Mouse (Mus musculus) limb, embryonic 10.5 days (tissue): ENCODE results near the gene Naa50. TPM values are rescaled to one million over a fixed set of nuclear protein-coding genes. Genes with fewer than 3 reads are reported as not detected.

Experiments
- DNase-seq: peaks from one replicate; pipeline ENCODE4 v3.0.0-alpha.2; 2017; ENCODE audit warnings: low spot score
- H3K27ac ChIP-seq: fragments of 300-500 bp; sonication (generic); 2 replicates; pipeline ENCODE4 v1.5.1; 2016; ENCODE audit warnings: mild to moderate bottlenecking
- H3K27me3 ChIP-seq: fragments of 300-500 bp; sonication (generic); 2 replicates; pipeline ENCODE4 v1.6.1; 2016; ENCODE audit warnings: low read depth, mild to moderate bottlenecking; ENCODE audit not compliant: poor library complexity, severe bottlenecking
- H3K36me3 ChIP-seq: fragments of 300-500 bp; sonication (generic); 2 replicates; pipeline ENCODE4 v1.6.1; 2016; ENCODE audit warnings: mild to moderate bottlenecking, moderate library complexity
- H3K4me1 ChIP-seq: fragments of 300-500 bp; sonication (generic); 2 replicates; pipeline ENCODE4 v1.6.1; 2016
- H3K4me3 ChIP-seq: fragments of 300-500 bp; sonication (generic); 2 replicates; pipeline ENCODE4 v1.5.1; 2016; ENCODE audit warnings: mild to moderate bottlenecking, moderate library complexity
- H3K9me3 ChIP-seq: fragments of 300-500 bp; sonication (generic); replicated peaks from 2 replicates; pipeline ENCODE4 v1.6.1; 2016; ENCODE audit warnings: mild to moderate bottlenecking
- WGBS: fragments of 180-500 bp; shearing (Covaris S2); methylation state at CpG from one replicate; pipeline ENCODE4 v1.1.7; 2016; 5-methylcytosine and 5-hydroxymethylcytosine counted together
- polyA plus RNA-seq: library from polyadenylated mRNA; unstranded; fragments of >200 nt; fragmentation: Nextera tagmentation; extraction: Ambion mirVana; gene quantifications from 2 replicates; pipeline ENCODE4 v1.2.1, GENCODE M21; 2016

Naa50 gene
- polyA plus RNA-seq: 138 and 141 TPM in 2 replicates

- Histone ChIP-seq H3K27me3 (no peaks in the 10 kb centered on the region), H3K4me1 (peaks cover 20% of the 10 kb centered on the region), H3K36me3 (0 out of 2 replicates have a peak, but pooled peaks cover under 1% of the 10 kb centered on the region), H3K4me3 (peak within 1 kb of the TSS; percentile 94), H3K9me3 (no peaks in the 10 kb centered on the region), H3K27ac (peak within 1 kb of the TSS; percentile 95)
- DNase-seq: peak; percentile 95
- under 1% methylated on average over 65 of the region's 71 CpGs for WGBS
Measured at GRCm38 (mm10) chr16:44139536-44140185, at the start of gene Naa50, which contains the start of gene Atp6v1a. TSS of gene Naa50 (plus strand) at chr16:44139830. TSS of gene Atp6v1a (minus strand) at chr16:44139705.

- no peaks in the 10 kb centered on the region for H3K4me1 ChIP-seq
- 97% methylated on average over 7 of the region's 7 CpGs for WGBS
- H3K27me3 ChIP-seq: no peaks in the 10 kb centered on the region
- H3K27ac ChIP-seq: no peak overlapping the region
- peaks cover 91% of the 10 kb centered on the region for H3K36me3 ChIP-seq
- no peak overlapping the region for H3K4me3 ChIP-seq
- DNase-seq: no peak
- no peaks in the 10 kb centered on the region for H3K9me3 ChIP-seq
Measured at GRCm38 (mm10) chr16:44099377-44099776, 40.3 kb upstream of the Naa50 start.

GRCm38 (mm10) chr16:44101181-44101710 lies 38.4 kb upstream of the Naa50 start:
- DNase-seq: no peak
- WGBS: 89% methylated on average over 12 of the region's 12 CpGs

GRCm38 (mm10) chr16:44102925-44103324 lies 36.7 kb upstream of the Naa50 start:
- no peaks in the 10 kb centered on the region for H3K9me3 ChIP-seq
- no peak for DNase-seq
- no peaks in the 10 kb centered on the region for H3K27me3 ChIP-seq
- peaks cover 79% of the 10 kb centered on the region for H3K36me3 ChIP-seq
- no peak overlapping the region for H3K27ac ChIP-seq
- 91% methylated on average over 2 of the region's 2 CpGs for WGBS
- no peak overlapping the region for H3K4me3 ChIP-seq
- no peaks in the 10 kb centered on the region for H3K4me1 ChIP-seq

More at GRCm38 (mm10) chr16:44101181-44101710, 38.4 kb upstream of the Naa50 start:
- Histone ChIP-seq H3K36me3 (peaks cover 79% of the 10 kb centered on the region), H3K4me3 (no peak overlapping the region), H3K9me3 (no peaks in the 10 kb centered on the region), H3K27me3 (no peaks in the 10 kb centered on the region), H3K27ac (no peak overlapping the region), H3K4me1 (no peaks in the 10 kb centered on the region)

GRCm38 (mm10) chr16:44103806-44104766 lies 35.5 kb upstream of the Naa50 start:
- Histone ChIP-seq H3K9me3 (no peaks in the 10 kb centered on the region), H3K4me1 (no peaks in the 10 kb centered on the region), H3K27me3 (no peaks in the 10 kb centered on the region), H3K27ac (no peak overlapping the region), H3K36me3 (peaks cover 79% of the 10 kb centered on the region), H3K4me3 (no peak overlapping the region)
- 90% methylated on average over 18 of the region's 18 CpGs for WGBS
- no peak for DNase-seq

GRCm38 (mm10) chr16:44105211-44105610 lies 34.4 kb upstream of the Naa50 start:
- 95% methylated on average over 2 of the region's 2 CpGs for WGBS

GRCm38 (mm10) chr16:44109002-44109401 lies 30.6 kb upstream of the Naa50 start:
- DNase-seq: no peak
- no peaks in the 10 kb centered on the region for H3K4me1 ChIP-seq
- H3K27ac ChIP-seq: no peak overlapping the region
- peaks cover 60% of the 10 kb centered on the region for H3K36me3 ChIP-seq
- no peak overlapping the region for H3K4me3 ChIP-seq
- no peaks in the 10 kb centered on the region for H3K27me3 ChIP-seq
- WGBS: 92% methylated on average over 4 of the region's 4 CpGs
- no peaks in the 10 kb centered on the region for H3K9me3 ChIP-seq

More at GRCm38 (mm10) chr16:44105211-44105610, 34.4 kb upstream of the Naa50 start:
- Histone ChIP-seq H3K27me3 (no peaks in the 10 kb centered on the region), H3K9me3 (no peaks in the 10 kb centered on the region), H3K27ac (no peak overlapping the region), H3K4me1 (no peaks in the 10 kb centered on the region), H3K4me3 (no peak overlapping the region), H3K36me3 (peaks cover 75% of the 10 kb centered on the region)
- DNase-seq: no peak

GRCm38 (mm10) chr16:44119753-44120501 lies 19.7 kb upstream of the Naa50 start:
- Histone ChIP-seq H3K9me3 (no peaks in the 10 kb centered on the region), H3K36me3 (peaks cover 10% of the 10 kb centered on the region), H3K4me1 (no peaks in the 10 kb centered on the region), H3K27ac (no peak overlapping the region), H3K4me3 (no peak overlapping the region), H3K27me3 (no peaks in the 10 kb centered on the region)
- 94% methylated on average over 7 of the region's 7 CpGs for WGBS
- no peak for DNase-seq

GRCm38 (mm10) chr16:44122122-44122521 lies 17.5 kb upstream of the Naa50 start:
- no peaks in the 10 kb centered on the region for H3K4me1 ChIP-seq
- H3K36me3 ChIP-seq: no peaks in the 10 kb centered on the region
- no peak overlapping the region for H3K4me3 ChIP-seq
- no peak overlapping the region for H3K27ac ChIP-seq
- no peaks in the 10 kb centered on the region for H3K9me3 ChIP-seq
- WGBS: 92% methylated on average over 6 of the region's 6 CpGs
- no peaks in the 10 kb centered on the region for H3K27me3 ChIP-seq
- no peak for DNase-seq

- no peak for DNase-seq
- WGBS: 91% methylated on average over 6 of the region's 6 CpGs
- Histone ChIP-seq H3K4me1 (no peaks in the 10 kb centered on the region), H3K27ac (no peak overlapping the region), H3K9me3 (no peaks in the 10 kb centered on the region), H3K27me3 (no peaks in the 10 kb centered on the region), H3K4me3 (no peak overlapping the region), H3K36me3 (no peaks in the 10 kb centered on the region)
Measured at GRCm38 (mm10) chr16:44122574-44122973, 17.1 kb upstream of the Naa50 start.

GRCm38 (mm10) chr16:44122982-44123725 lies 16.5 kb upstream of the Naa50 start:
- H3K4me3 ChIP-seq: no peak overlapping the region

GRCm38 (mm10) chr16:44123786-44124185 lies 15.8 kb upstream of the Naa50 start:
- no peaks in the 10 kb centered on the region for H3K4me1 ChIP-seq
- WGBS: 84% methylated on average over 2 of the region's 2 CpGs
- H3K27me3 ChIP-seq: no peaks in the 10 kb centered on the region
- no peak overlapping the region for H3K4me3 ChIP-seq
- no peaks in the 10 kb centered on the region for H3K36me3 ChIP-seq
- DNase-seq: no peak
- no peaks in the 10 kb centered on the region for H3K9me3 ChIP-seq
- no peak overlapping the region for H3K27ac ChIP-seq

More at GRCm38 (mm10) chr16:44122982-44123725, 16.5 kb upstream of the Naa50 start:
- no peak overlapping the region for H3K27ac ChIP-seq
- WGBS: 94% methylated on average over 7 of the region's 7 CpGs
- no peak for DNase-seq
- no peaks in the 10 kb centered on the region for H3K36me3 ChIP-seq
- no peaks in the 10 kb centered on the region for H3K4me1 ChIP-seq
- H3K27me3 ChIP-seq: no peaks in the 10 kb centered on the region
- H3K9me3 ChIP-seq: no peaks in the 10 kb centered on the region
